Mouse (Mus musculus) olfactory bulb, adult 2 months (tissue): Measurements from ENCODE around the gene Gm28042. TPM values are rescaled to one million over a fixed set of nuclear protein-coding genes. Genes with fewer than 3 reads are reported as not detected.

Source experiments
- H3K27ac ChIP-seq: fragments of 200-500 bp; 2 replicates; pipeline ENCODE4 v1.5.1; 2012; ENCODE audit warnings: low read depth, low read length; ENCODE audit not compliant: insufficient read depth
- H3K4me1 ChIP-seq: fragments of 200-500 bp; 2 replicates; pipeline ENCODE4 v1.6.1; 2012; ENCODE audit warnings: low read length; ENCODE audit not compliant: control insufficient read depth, insufficient read depth
- H3K4me3 ChIP-seq: fragments of 200-500 bp; 2 replicates; pipeline ENCODE4 v1.5.1; 2012; ENCODE audit warnings: mild to moderate bottlenecking, low read depth, low read length, moderate library complexity; ENCODE audit not compliant: insufficient read depth
- CTCF ChIP-seq: fragments of 200-500 bp; IDR thresholded peaks from 2 replicates; pipeline ENCODE4 v1.5.1; 2012; ENCODE audit warnings: low read depth, mild to moderate bottlenecking, low read length, moderate library complexity; ENCODE audit not compliant: insufficient read depth
- POLR2A ChIP-seq: fragments of 200-500 bp; IDR thresholded peaks from 2 replicates; pipeline ENCODE4 v1.6.1; 2012; ENCODE audit warnings: mild to moderate bottlenecking, low read depth, low read length, moderate library complexity; ENCODE audit not compliant: insufficient read depth
- WGBS: fragments of 180-500 bp; shearing (Covaris S2); methylation state at CpG from one replicate; pipeline ENCODE4 v1.1.7; 2018; 5-methylcytosine and 5-hydroxymethylcytosine counted together
- polyA plus RNA-seq: library from polyadenylated mRNA; stranded (reverse); fragments of >200 nt; gene quantifications from 2 replicates; pipeline ENCODE4 v1.2.4, GENCODE M21; 2012; ENCODE audit warnings: low replicate concordance; ENCODE audit not compliant: missing spikeins, insufficient read depth, insufficient read length

Gm28042 gene
- polyA plus RNA-seq, 1 experiment = not detected

GRCm38 (mm10) chr2:120086038-120086437 lies 58.7 kb downstream of the Gm28042 start:
- 89% methylated on average over 3 of the region's 3 CpGs for WGBS

DNA sequence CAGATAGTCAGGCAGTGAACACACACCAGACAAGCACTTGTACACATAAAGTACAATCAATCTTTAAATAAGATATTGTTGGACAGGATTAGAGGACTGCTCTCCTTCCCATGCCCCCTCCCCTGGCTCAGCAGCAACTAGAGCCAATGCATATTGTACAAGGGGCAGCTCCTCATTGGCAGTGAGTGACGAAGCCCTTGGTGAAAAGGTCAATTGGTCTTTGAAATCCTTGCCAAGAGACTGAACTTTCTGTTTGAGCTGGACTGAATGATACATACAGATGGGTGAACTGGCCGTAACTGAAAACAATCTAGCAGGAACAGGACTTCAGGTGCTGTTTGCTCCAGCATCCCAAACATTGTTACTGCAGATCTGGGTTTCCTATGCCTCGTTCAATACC lies 60.1 kb downstream of the Gm28042 start:
- Histone ChIP-seq H3K4me1 (0 out of 2 replicates have a peak, but pooled peaks cover 3% of the 10 kb centered on the region), H3K27ac (no peak overlapping the region), H3K4me3 (no peak overlapping the region)
- 77% methylated on average over 3 of the region's 3 CpGs for WGBS
- TF ChIP-seq CTCF (no peak), POLR2A (no peak)

More at GRCm38 (mm10) chr2:120086038-120086437, 58.7 kb downstream of the Gm28042 start:
- Histone ChIP-seq H3K4me3 (no peak overlapping the region), H3K4me1 (0 out of 2 replicates have a peak, but pooled peaks cover 3% of the 10 kb centered on the region), H3K27ac (no peak overlapping the region)
- no peak for TF ChIP-seq POLR2A
- no peak for TF ChIP-seq CTCF

DNA sequence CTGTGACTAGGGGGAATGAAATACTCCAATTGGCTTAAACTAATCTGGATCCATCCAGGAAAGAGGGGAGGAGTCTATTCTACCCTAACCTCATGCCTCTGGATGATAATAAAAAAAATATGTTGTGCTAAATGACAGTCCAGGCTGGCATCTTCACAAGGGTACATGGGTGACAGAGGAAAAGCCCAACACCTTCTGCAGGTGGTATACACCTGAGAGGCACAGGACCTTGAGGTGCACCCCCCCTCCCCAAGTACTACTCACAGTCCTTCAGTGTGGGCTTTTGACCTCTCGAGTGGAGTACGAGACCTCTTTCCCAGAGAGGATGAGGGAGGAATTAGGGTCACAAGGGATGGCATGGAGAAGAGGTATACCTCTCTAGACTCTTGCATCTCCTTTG lies 60.6 kb downstream of the Gm28042 start:
- no peak for TF ChIP-seq POLR2A
- no peak for TF ChIP-seq CTCF
- 0 out of 2 replicates have a peak, but pooled peaks cover 3% of the 10 kb centered on the region for H3K4me1 ChIP-seq
- WGBS = 94% methylated on average over 2 of the region's 2 CpGs

DNA sequence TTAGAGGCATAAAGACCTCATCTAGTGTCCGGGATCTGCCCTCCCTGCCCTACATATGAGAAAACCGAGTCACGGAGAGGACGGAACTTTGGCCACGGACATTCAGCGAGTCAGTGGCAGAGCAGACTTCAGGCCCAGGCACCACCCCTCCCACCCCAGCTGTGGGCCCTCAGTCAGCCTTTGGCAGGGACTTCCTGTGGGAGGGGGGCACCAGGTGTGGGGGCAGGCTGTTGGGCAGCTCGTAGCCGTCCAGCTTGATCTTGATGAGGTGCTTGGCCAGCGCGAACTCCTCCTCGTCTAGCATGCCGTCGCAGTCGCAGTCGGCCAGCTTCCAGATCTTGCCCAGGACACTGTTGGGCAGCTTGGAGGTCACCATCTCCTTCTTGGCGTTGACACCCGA lies 63.7 kb downstream of the Gm28042 start:
- no peak for TF ChIP-seq POLR2A
- TF ChIP-seq CTCF = no peak
- Histone ChIP-seq H3K4me1 (peaks cover 7% of the 10 kb centered on the region), H3K27ac (no peak overlapping the region), H3K4me3 (no peak overlapping the region)
- WGBS = 94% methylated on average over 17 of the region's 17 CpGs

More for the DNA sequence above, 60.6 kb downstream of the Gm28042 start:
- no peak overlapping the region for H3K4me3 ChIP-seq
- no peak overlapping the region for H3K27ac ChIP-seq

Other genes starting within 250 kb of the Gm28042 start
- not detected in 2 replicates for gene Rpap1, start 240.0 kb upstream of the Gm28042 start, polyA plus RNA-seq
- not detected in 2 replicates for gene Tyro3, start 229.8 kb upstream of the Gm28042 start, polyA plus RNA-seq
- gene Mga, start 130.3 kb upstream of the Gm28042 start, polyA plus RNA-seq = 172 TPM in 1 of 2 replicates, not detected in the other
- not detected in 2 replicates for gene Mapkbp1, start 54.8 kb upstream of the Gm28042 start, polyA plus RNA-seq
- gene Jmjd7, start within 50 bp of the Gm28042 start, polyA plus RNA-seq = not detected in 2 replicates
- gene Pla2g4b, start 5.9 kb downstream of the Gm28042 start, polyA plus RNA-seq = not detected in 2 replicates
- not detected in 2 replicates for gene Ehd4, start 127.1 kb downstream of the Gm28042 start, polyA plus RNA-seq
- not detected in 2 replicates for gene Pla2g4e, start 217.8 kb downstream of the Gm28042 start, polyA plus RNA-seq